Mouse (Mus musculus) embryonic facial prominence, embryonic 14.5 days (tissue): ENCODE data around the gene Gnao1. TPM values are rescaled to one million over a fixed set of nuclear protein-coding genes. Genes with fewer than 3 reads are reported as not detected.

ENCODE experiments used
- ATAC-seq: fragments of 200-750 bp; cut with Nextera tagmentation; 2 replicates; pipeline ENCODE4 v1.8.0; 2017; ENCODE audit warnings: low read depth, moderate number of reproducible peaks, moderate TSS enrichment
- DNase-seq: peaks from one replicate; pipeline ENCODE4 v3.0.0-alpha.2; 2015; ENCODE audit warnings: low spot score
- H3K27ac ChIP-seq: fragments of 300-500 bp; sonication (generic); replicated peaks from 2 replicates; pipeline ENCODE4 v1.5.1; 2014; ENCODE audit warnings: low read depth, mild to moderate bottlenecking, low read length, moderate library complexity
- H3K27me3 ChIP-seq: fragments of 300-500 bp; sonication (generic); replicated peaks from 2 replicates; pipeline ENCODE4 v1.6.1; 2014; ENCODE audit warnings: low read length; ENCODE audit not compliant: control insufficient read depth, insufficient read depth
- H3K36me3 ChIP-seq: fragments of 300-500 bp; sonication (generic); 2 replicates; pipeline ENCODE4 v1.6.1; 2014; ENCODE audit warnings: low read length, mixed read lengths; ENCODE audit not compliant: control insufficient read depth, insufficient read depth
- H3K4me1 ChIP-seq: fragments of 300-500 bp; sonication (generic); 2 replicates; pipeline ENCODE4 v1.6.1; 2014; ENCODE audit warnings: antibody characterized with exemption, low read length; ENCODE audit not compliant: control insufficient read depth, insufficient read depth
- H3K4me2 ChIP-seq: fragments of 300-500 bp; sonication (generic); 2 replicates; pipeline ENCODE4 v1.6.1; 2014; ENCODE audit warnings: low read depth, mild to moderate bottlenecking, low read length, moderate library complexity, mixed read lengths
- H3K4me3 ChIP-seq: fragments of 300-500 bp; sonication (generic); 2 replicates; pipeline ENCODE4 v1.5.1; 2014; ENCODE audit warnings: low read depth, mild to moderate bottlenecking, low read length
- H3K9ac ChIP-seq: fragments of 300-500 bp; sonication (generic); 2 replicates; pipeline ENCODE4 v1.6.1; 2014; ENCODE audit warnings: low read depth, mild to moderate bottlenecking, low read length, moderate library complexity, mixed read lengths
- H3K9me3 ChIP-seq: fragments of 300-500 bp; sonication (generic); 2 replicates; pipeline ENCODE4 v1.6.1; 2016; ENCODE audit warnings: low read length; ENCODE audit not compliant: control insufficient read depth
- WGBS: fragments of 180-500 bp; shearing (Covaris S2); extraction: QIAGEN DNeasy Blood & Tissue Kit; methylation state at CpG from one replicate; pipeline ENCODE4 v1.1.7; 2014; 5-methylcytosine and 5-hydroxymethylcytosine counted together
- polyA plus RNA-seq: library from polyadenylated mRNA; unstranded; fragments of >200 nt; fragmentation: Nextera tagmentation; extraction: Ambion mirVana; gene quantifications from 2 replicates; pipeline ENCODE4 v1.2.1, GENCODE M21; 2014

Gene Gnao1
- polyA plus RNA-seq, 1 experiment from 2014 or later = 14.6 TPM

DNA sequence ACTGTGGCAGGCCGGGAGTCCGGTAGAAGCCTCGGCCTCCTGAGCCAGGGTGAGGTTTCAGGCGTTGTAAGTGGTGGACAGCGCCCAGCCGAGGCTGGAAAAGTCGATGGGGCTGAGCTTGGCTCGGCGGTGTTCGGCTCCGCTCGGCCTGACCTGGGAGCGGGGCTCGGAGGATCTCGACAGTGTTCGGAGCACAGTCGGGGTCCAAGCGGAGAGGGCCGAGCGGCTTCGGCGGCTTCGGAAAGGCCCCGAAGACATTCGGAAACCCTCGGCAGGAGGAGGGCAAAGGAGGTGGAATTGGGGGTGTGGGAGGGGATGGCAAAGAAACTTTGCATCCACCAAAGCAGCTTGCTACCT lies 3.6 kb downstream of the Gnao1 start:
- no peaks in the 10 kb centered on the region for H3K36me3 ChIP-seq
- ATAC-seq = peak; percentile 89
- WGBS = under 1% methylated on average over 26 of the region's 26 CpGs

GRCm38 (mm10) chr8:93814266-93814665 lies 4.5 kb downstream of the Gnao1 start:
- H3K4me2 ChIP-seq = no peak overlapping the region
- H3K4me3 ChIP-seq = no peak overlapping the region
- 50% methylated on average over 6 of the region's 6 CpGs for WGBS
- H3K9ac ChIP-seq = no peak overlapping the region
- DNase-seq = no peak
- peaks cover 22% of the 10 kb centered on the region for H3K4me1 ChIP-seq
- H3K27ac ChIP-seq = no peak overlapping the region
- no peaks in the 10 kb centered on the region for H3K36me3 ChIP-seq
- peaks cover 17% of the 10 kb centered on the region for H3K27me3 ChIP-seq
- no peak for ATAC-seq
- no peaks in the 10 kb centered on the region for H3K9me3 ChIP-seq

More for the DNA sequence above, 3.6 kb downstream of the Gnao1 start:
- H3K4me2 ChIP-seq = peak overlapping the region; percentile 93
- peak; percentile 94 for DNase-seq
- H3K27ac ChIP-seq = no peak overlapping the region
- peaks cover 22% of the 10 kb centered on the region for H3K4me1 ChIP-seq
- peak overlapping the region; percentile 72 for H3K4me3 ChIP-seq
- H3K9me3 ChIP-seq = no peaks in the 10 kb centered on the region
- peaks cover 17% of the 10 kb centered on the region for H3K27me3 ChIP-seq
- H3K9ac ChIP-seq = peak overlapping the region; percentile 42; the same call in 1 of the 2 replicates

DNA sequence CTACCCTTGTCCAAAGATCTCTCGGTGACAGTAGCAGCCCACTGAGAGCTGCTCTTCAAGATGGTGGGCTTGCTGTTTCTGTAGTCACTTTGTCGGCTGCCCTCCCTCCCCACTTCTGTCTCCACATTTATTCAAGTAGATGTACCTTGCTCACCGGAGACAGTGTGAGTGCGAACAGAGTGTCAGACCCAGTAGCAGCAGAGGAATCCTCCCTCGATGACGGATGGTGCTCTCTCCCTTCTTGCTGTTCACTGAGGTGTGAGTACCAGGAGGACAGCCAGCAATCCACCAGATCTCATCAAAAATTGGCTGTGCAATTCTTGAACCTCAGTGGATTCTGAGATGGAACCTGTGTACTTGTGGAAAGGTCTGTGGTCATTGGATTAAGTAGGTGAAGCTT lies 6.5 kb downstream of the Gnao1 start:
- Histone ChIP-seq H3K4me2 (no peak overlapping the region), H3K9ac (no peak overlapping the region), H3K27me3 (peaks cover 15% of the 10 kb centered on the region), H3K36me3 (no peaks in the 10 kb centered on the region), H3K4me3 (no peak overlapping the region), H3K4me1 (peaks cover 20% of the 10 kb centered on the region), H3K9me3 (no peaks in the 10 kb centered on the region), H3K27ac (no peak overlapping the region)
- 84% methylated on average over 6 of the region's 6 CpGs for WGBS
- ATAC-seq (no peak), DNase-seq (no peak)

DNA sequence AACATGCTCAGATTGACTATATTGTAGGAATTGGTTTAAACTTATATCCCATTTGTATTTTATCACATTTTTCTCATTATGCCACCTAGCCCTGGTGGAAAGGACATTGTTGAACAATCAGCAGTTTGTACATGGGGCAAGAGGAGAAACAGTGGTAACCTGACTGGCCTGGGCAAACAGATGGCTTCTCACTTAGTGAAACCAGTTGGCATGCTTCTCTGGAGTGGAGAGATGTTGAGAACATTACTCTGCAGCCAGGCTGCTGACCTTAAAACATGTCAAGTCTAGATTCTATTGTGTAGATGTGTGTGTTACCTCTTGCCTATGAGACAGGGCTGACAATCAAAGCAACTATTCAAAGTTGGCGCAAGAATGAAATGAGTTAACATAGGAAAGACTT lies 7.6 kb downstream of the Gnao1 start:
- Histone ChIP-seq H3K9ac (no peak overlapping the region), H3K9me3 (no peaks in the 10 kb centered on the region), H3K36me3 (no peaks in the 10 kb centered on the region), H3K27me3 (peaks cover 3% of the 10 kb centered on the region; the same call in 1 of the 2 replicates), H3K4me1 (peaks cover 8% of the 10 kb centered on the region), H3K4me2 (no peak overlapping the region), H3K27ac (no peak overlapping the region), H3K4me3 (no peak overlapping the region)
- ATAC-seq = no peak
- DNase-seq = no peak
- WGBS = 97% methylated on average over 1 of the region's 1 CpGs

DNA sequence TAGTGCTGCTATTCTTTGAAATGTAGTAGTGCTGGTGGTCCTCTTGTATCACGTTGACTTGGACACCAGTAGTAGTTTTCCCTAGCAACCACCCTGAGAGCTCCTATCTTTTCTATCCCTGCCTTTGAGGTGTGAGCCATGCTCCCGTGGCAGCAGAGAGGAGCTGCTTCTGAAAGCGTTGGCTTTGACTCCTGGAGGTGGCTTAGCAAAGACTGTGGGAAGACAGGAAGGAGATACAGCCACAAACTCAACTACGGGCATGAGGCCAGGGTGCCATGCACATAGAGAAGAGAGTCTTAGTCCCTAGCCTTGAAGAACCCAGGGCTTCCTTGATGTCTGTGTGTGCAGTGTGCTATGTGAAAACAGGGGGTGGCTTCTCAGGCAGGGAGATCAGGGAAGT lies 10.2 kb downstream of the Gnao1 start:
- no peaks in the 10 kb centered on the region for H3K36me3 ChIP-seq
- no peak overlapping the region for H3K9ac ChIP-seq
- no peak overlapping the region for H3K27ac ChIP-seq
- H3K4me2 ChIP-seq = no peak overlapping the region
- H3K4me1 ChIP-seq = no peaks in the 10 kb centered on the region
- no peaks in the 10 kb centered on the region for H3K27me3 ChIP-seq
- no peak for DNase-seq
- no peak overlapping the region for H3K4me3 ChIP-seq
- no peaks in the 10 kb centered on the region for H3K9me3 ChIP-seq
- WGBS = 83% methylated on average over 4 of the region's 4 CpGs
- ATAC-seq = no peak

- Histone ChIP-seq H3K36me3 (no peaks in the 10 kb centered on the region), H3K4me2 (no peak overlapping the region), H3K9me3 (no peaks in the 10 kb centered on the region), H3K4me1 (no peaks in the 10 kb centered on the region), H3K27ac (no peak overlapping the region), H3K4me3 (no peak overlapping the region), H3K9ac (no peak overlapping the region), H3K27me3 (no peaks in the 10 kb centered on the region)
- WGBS = 93% methylated on average over 7 of the region's 7 CpGs
- ATAC-seq (no peak), DNase-seq (no peak)
Observed at GRCm38 (mm10) chr8:93821327-93821726, 11.6 kb downstream of the Gnao1 start.

- Histone ChIP-seq H3K9ac (no peak overlapping the region), H3K4me3 (no peak overlapping the region), H3K4me2 (no peak overlapping the region), H3K27me3 (no peaks in the 10 kb centered on the region), H3K4me1 (no peaks in the 10 kb centered on the region), H3K9me3 (no peaks in the 10 kb centered on the region), H3K36me3 (no peaks in the 10 kb centered on the region), H3K27ac (no peak overlapping the region)
- no peak for DNase-seq
- ATAC-seq = no peak
- 63% methylated on average over 4 of the region's 4 CpGs for WGBS
Observed at GRCm38 (mm10) chr8:93825317-93825716, 15.6 kb downstream of the Gnao1 start.

- Histone ChIP-seq H3K4me1 (no peaks in the 10 kb centered on the region; the same call in 1 of the 2 replicates), H3K9me3 (no peaks in the 10 kb centered on the region), H3K36me3 (no peaks in the 10 kb centered on the region), H3K4me2 (no peak overlapping the region), H3K9ac (no peak overlapping the region), H3K27me3 (no peaks in the 10 kb centered on the region), H3K4me3 (no peak overlapping the region), H3K27ac (no peak overlapping the region)
- ATAC-seq (peak; percentile 62; the same call in 1 of the 2 replicates), DNase-seq (peak; percentile 46)
- 34% methylated on average over 3 of the region's 3 CpGs for WGBS
Observed at GRCm38 (mm10) chr8:93830626-93831025, 20.9 kb downstream of the Gnao1 start.

- no peak for ATAC-seq
- H3K4me2 ChIP-seq = no peak overlapping the region
- 62% methylated on average over 5 of the region's 5 CpGs for WGBS
Observed at GRCm38 (mm10) chr8:93835771-93836170, 26.0 kb downstream of the Gnao1 start.

More at GRCm38 (mm10) chr8:93835771-93836170, 26.0 kb downstream of the Gnao1 start:
- Histone ChIP-seq H3K4me1 (peaks cover 2% of the 10 kb centered on the region; the same call in 1 of the 2 replicates), H3K9ac (no peak overlapping the region), H3K27me3 (no peaks in the 10 kb centered on the region), H3K27ac (no peak overlapping the region), H3K9me3 (no peaks in the 10 kb centered on the region), H3K4me3 (no peak overlapping the region), H3K36me3 (no peaks in the 10 kb centered on the region)
- no peak for DNase-seq
